Mouse (Mus musculus) C2C12 (cell line): ENCODE results near the gene Hs3st1. TPM values are rescaled to one million over a fixed set of nuclear protein-coding genes. Genes with fewer than 3 reads are reported as not detected.

Source experiments
- H3K27me3 ChIP-seq: one replicate; pipeline ENCODE4 v1.6.1; 2011; ENCODE audit not compliant: control insufficient read depth, insufficient read depth, insufficient read length
- H3K36me3 ChIP-seq: one replicate; pipeline ENCODE4 v1.6.1; 2011; ENCODE audit not compliant: control insufficient read depth, insufficient read depth
- H3K4me3 ChIP-seq: one replicate; pipeline ENCODE4 v1.5.1; 2011; ENCODE audit warnings: mild to moderate bottlenecking, control low read depth; ENCODE audit not compliant: poor library complexity, insufficient read depth, severe bottlenecking
- H3K79me2 ChIP-seq: one replicate; pipeline ENCODE4 v1.6.1; 2011; ENCODE audit not compliant: control insufficient read depth, insufficient read depth
- H3K79me3 ChIP-seq: one replicate; pipeline ENCODE4 v1.6.1; 2011; ENCODE audit warnings: low read depth, control low read depth
- H3ac ChIP-seq: one replicate; pipeline ENCODE3; 2011; ENCODE audit warnings: low read depth; ENCODE audit not compliant: control insufficient read depth, insufficient read length
- CEBPB ChIP-seq: IDR thresholded peaks from one replicate; pipeline ENCODE4 v1.6.1; 2011; ENCODE audit warnings: low read depth, mild to moderate bottlenecking, control low read depth, moderate library complexity
- CTCF ChIP-seq: IDR thresholded peaks from one replicate; pipeline ENCODE4 v1.5.1; 2011; ENCODE audit not compliant: control insufficient read depth, insufficient read depth, insufficient read length
- FOSL1 ChIP-seq: IDR thresholded peaks from one replicate; pipeline ENCODE4 v1.8.0; 2011; ENCODE audit warnings: mild to moderate bottlenecking, low read length; ENCODE audit not compliant: poor library complexity, insufficient read depth, severe bottlenecking
- MAX ChIP-seq: IDR thresholded peaks from one replicate; pipeline ENCODE4 v1.6.1; 2011; ENCODE audit warnings: mild to moderate bottlenecking, control low read depth
- MYOD1 ChIP-seq: IDR thresholded peaks from one replicate; pipeline ENCODE4 v1.6.1; 2011; ENCODE audit warnings: low read depth; ENCODE audit not compliant: control insufficient read depth, insufficient read length
- MYOG ChIP-seq: IDR thresholded peaks from one replicate; pipeline ENCODE4 v1.6.1; 2011; ENCODE audit not compliant: control insufficient read depth, insufficient read length; ENCODE audit errors: extremely low read depth
- USF1 ChIP-seq: IDR thresholded peaks from one replicate; pipeline ENCODE4 v1.6.1; 2011; ENCODE audit warnings: low read depth, mild to moderate bottlenecking, control low read depth, moderate library complexity
- polyA plus RNA-seq: library from polyadenylated mRNA; unstranded; fragments of >200 nt; fragmentation: generic; extraction: Trizol; gene quantifications from one replicate; pipeline ENCODE4 v1.2.1, GENCODE M21; 2012; ENCODE audit warnings: missing spikeins

Gene Hs3st1
- polyA plus RNA-seq, 1 experiment: 2.1 TPM

- Histone ChIP-seq H3K27me3 (no peaks in the 10 kb centered on the region), H3ac (no peak overlapping the region), H3K79me2 (no peaks in the 10 kb centered on the region), H3K36me3 (no peaks in the 10 kb centered on the region), H3K79me3 (no peaks in the 10 kb centered on the region), H3K4me3 (no peak overlapping the region)
- TF ChIP-seq CEBPB (no peak), USF1 (no peak), MYOD1 (no peak), FOSL1 (no peak), MAX (no peak), MYOG (no peak), CTCF (no peak)
Measured at GRCm38 (mm10) chr5:39615202-39615601, 140.1 kb downstream of the Hs3st1 start.

GRCm38 (mm10) chr5:39613534-39613933, 141.7 kb downstream of the Hs3st1 start:
- no peaks in the 10 kb centered on the region for H3K79me3 ChIP-seq
- H3K79me2 ChIP-seq: no peaks in the 10 kb centered on the region
- no peaks in the 10 kb centered on the region for H3K27me3 ChIP-seq
- H3K36me3 ChIP-seq: no peaks in the 10 kb centered on the region
- H3ac ChIP-seq: no peak overlapping the region
- no peak for TF ChIP-seq CEBPB
- no peak overlapping the region for H3K4me3 ChIP-seq

DNA sequence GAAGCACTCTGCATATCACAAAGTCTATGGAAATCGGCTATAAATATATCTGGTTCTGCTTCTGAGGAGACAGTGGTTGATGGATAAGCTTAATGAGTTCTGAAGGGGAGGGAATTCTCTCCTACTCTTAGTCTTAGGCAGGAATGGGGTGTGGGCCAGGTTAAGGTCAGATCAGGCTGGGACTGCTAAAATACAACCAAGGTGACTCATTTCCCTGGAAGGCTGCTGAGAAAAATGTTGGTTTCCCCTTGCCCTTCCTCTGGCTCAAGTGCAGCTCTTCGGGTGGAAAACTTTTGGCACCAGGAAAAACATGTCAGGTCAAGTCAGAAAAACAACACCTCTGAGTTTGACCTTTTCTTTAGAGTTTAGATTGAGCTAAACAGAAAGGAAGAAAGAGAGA, 143.0 kb downstream of the Hs3st1 start:
- H3K4me3 ChIP-seq: no peak overlapping the region
- H3K36me3 ChIP-seq: no peaks in the 10 kb centered on the region
- TF ChIP-seq CEBPB (no peak), CTCF (no peak), MAX (no peak), MYOG (no peak), FOSL1 (no peak), USF1 (no peak), MYOD1 (no peak)
- no peaks in the 10 kb centered on the region for H3K27me3 ChIP-seq
- H3K79me3 ChIP-seq: no peaks in the 10 kb centered on the region
- no peaks in the 10 kb centered on the region for H3K79me2 ChIP-seq
- no peak overlapping the region for H3ac ChIP-seq

DNA sequence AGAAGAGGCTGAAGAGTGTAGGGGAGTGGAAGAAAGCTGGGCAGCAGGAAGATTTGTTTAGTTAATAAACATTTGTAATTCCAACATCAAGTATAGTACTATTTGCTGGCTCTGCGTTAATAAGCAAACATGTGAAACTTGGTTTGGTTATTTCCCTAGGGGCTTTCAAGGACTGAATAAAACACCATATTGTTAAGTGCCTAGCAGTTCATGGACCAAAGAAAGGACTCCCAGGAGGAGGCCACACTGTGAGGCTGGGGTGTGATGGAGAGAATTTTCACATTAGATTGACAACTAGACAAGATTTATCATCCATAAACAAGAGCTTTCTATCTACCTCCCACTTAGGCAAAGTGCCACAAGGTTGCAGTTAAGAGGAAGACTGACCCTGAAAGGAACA, 147.0 kb downstream of the Hs3st1 start:
- Histone ChIP-seq H3ac (no peak overlapping the region), H3K79me2 (no peaks in the 10 kb centered on the region), H3K36me3 (no peaks in the 10 kb centered on the region), H3K79me3 (no peaks in the 10 kb centered on the region), H3K4me3 (no peak overlapping the region), H3K27me3 (no peaks in the 10 kb centered on the region)
- TF ChIP-seq FOSL1 (no peak), MYOD1 (no peak), MYOG (no peak), CEBPB (no peak), MAX (no peak), CTCF (no peak), USF1 (no peak)

DNA sequence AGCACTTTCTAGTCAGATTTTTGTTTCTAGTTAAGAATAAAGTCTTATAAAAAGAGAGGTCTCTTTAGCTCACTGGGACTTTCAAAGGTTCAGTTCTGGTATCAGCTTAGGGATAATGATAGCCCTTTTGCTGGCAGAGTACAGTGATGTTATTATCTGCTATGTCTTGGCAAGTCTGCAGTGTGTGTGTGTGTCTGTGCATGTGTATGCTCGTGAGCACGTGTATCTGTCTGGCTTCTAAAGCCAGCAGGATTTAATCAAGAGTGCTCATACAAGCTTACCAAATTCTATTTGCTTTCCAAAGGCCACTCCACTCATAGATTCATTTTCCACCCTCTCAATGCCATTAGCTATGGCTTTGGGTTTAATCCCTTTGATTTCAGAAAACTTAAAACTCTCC, 160.5 kb downstream of the Hs3st1 start:
- TF ChIP-seq USF1 (no peak), CEBPB (no peak), MAX (no peak), MYOG (no peak), CTCF (no peak), FOSL1 (no peak), MYOD1 (no peak)

More for the DNA sequence above, 160.5 kb downstream of the Hs3st1 start:
- Histone ChIP-seq H3K79me3 (no peaks in the 10 kb centered on the region), H3K4me3 (no peak overlapping the region), H3K79me2 (no peaks in the 10 kb centered on the region), H3K36me3 (no peaks in the 10 kb centered on the region), H3K27me3 (no peaks in the 10 kb centered on the region), H3ac (no peak overlapping the region)
